Mouse (Mus musculus) left cerebral cortex, adult 2 months (tissue): ENCODE data around the gene Gm14296. TPM values are rescaled to one million over a fixed set of nuclear protein-coding genes. Genes with fewer than 3 reads are reported as not detected.
"Not testable (repeated sequence)": the region's sequence is repeated elsewhere in the genome, so short reads cannot be mapped to it uniquely, and the experiment has no call there.

ENCODE experiments used
- DNase-seq, 2 experiments: peaks; one replicate each; pipeline ENCODE4 v3.0.0; 2021 to 2022; ENCODE audit warnings: low spot score in 2 of 2, mixed read lengths in 1 of 2; ENCODE audit errors: extremely low spot score in 1 of 2
- H3K27ac ChIP-seq: fragments of 200-600 bp; 2 replicates; pipeline ENCODE4 v1.8.1; 2022
- H3K4me3 ChIP-seq: fragments of 200-600 bp; 2 replicates; pipeline ENCODE4 v1.8.1; 2022
- intact Hi-C: fragments of 180-260 bp; cut with DNase I; formaldehyde crosslinking; loops from one replicate; pipeline ENCODE4 v1.15.1; 2025
- long read RNA-seq, 2 experiments: library from polyadenylated mRNA; stranded (forward); transcript quantifications; one replicate each; pipeline ENCODE4 v2.0.0; 2021; ENCODE audit warnings: borderline mapping rate in 2 of 2
- total RNA-seq, 2 experiments: library from RNA; stranded (reverse); gene quantifications; 2 replicates each; pipeline ENCODE4 v1.2.3; 2021

Gene Gm14296
- 10 to 100 TPM; 16.6 to 18.4 TPM for total RNA-seq
- long read RNA-seq, experiment 1, full-length matches to known transcripts = 3 of 6 reads
- long read RNA-seq, experiment 1, partial matches to known transcripts = 1 of 6 reads
- long read RNA-seq, experiment 1, other reads (novel, unspliced or antisense) = 2 of 6 reads
- long read RNA-seq, experiment 2, full-length matches to known transcripts = 2 of 4 reads
- long read RNA-seq, experiment 2, partial matches to known transcripts = 1 of 4 reads
- long read RNA-seq, experiment 2, other reads (novel, unspliced or antisense) = 1 of 4 reads

- DNase-seq, H3K4me3 ChIP-seq, intact Hi-C loops, H3K27ac ChIP-seq: not testable (repeated sequence)
These were observed at the start of gene Gm14296 for GRCm38 (mm10) chr2:176927709-176928108. Gene Gm14296 (minus strand): TSS chr2:176927809.

- H3K27ac ChIP-seq, intact Hi-C loops, H3K4me3 ChIP-seq, DNase-seq: not testable (repeated sequence)
These were observed 22.1 kb downstream of the Gm14296 start for GRCm38 (mm10) chr2:176905464-176905863.

Other genes starting within 250 kb of the Gm14296 start
- 10 to 100 TPM; 25.7 to 29.5 TPM for gene Gm14305, start 219.5 kb downstream of the Gm14296 start, total RNA-seq
- 10 to 100 TPM; 13.4 to 20.1 TPM for gene Gm14295, start 129.2 kb downstream of the Gm14296 start, total RNA-seq
- gene Gm14408, start 96.7 kb downstream of the Gm14296 start, total RNA-seq = not detected
- 10 to 100 TPM; 53.5 to 63.2 TPM for gene Gm14419, start 73.1 kb upstream of the Gm14296 start, total RNA-seq
- gene Gm14401, start 146.5 kb upstream of the Gm14296 start, total RNA-seq = 1 to 10 TPM; 1.3 to 1.4 TPM